In the genomic region with DNA sequence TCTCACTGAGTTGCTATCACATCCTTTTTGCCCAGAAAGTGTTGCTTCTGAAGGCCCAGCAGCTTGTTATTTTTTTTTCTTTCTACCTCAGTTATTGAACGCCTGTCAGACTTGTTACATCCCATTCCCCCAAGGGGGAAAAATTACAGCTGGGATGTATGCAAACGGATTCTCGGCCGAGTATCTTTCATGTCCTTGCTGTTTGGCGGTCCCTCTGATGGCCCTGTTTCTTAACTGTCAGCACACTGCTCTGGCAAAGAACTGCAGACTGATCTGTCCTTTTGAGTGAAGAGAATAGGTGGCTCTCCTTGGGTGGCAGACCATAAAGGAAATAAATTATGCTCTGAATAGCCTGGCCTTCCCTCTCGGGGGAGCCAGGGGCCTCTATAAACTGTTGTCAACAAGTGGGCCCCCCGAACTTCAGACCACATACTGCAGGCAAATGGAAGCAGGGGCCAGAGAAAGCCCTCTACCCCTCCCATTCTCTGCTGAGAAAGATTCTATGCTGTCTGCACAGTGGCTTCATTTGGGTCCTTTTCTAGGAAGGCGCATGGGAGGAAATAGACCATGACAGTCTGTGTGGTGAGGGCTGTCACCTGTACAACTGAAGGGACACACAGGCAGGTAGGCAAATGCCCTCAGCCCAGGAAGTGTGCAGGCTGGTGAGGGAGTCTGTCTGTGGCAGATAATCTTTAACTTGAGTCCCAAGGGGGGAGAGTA, we compare ENCODE assay signal across 12 mouse cellular contexts.
DNase-seq lines count a peak whose midpoint lies in the region; ATAC-seq lines count a peak whose summit lies in the region.
"Had no signal": no experiment of that assay in that cellular context is flagged by ENCODE, and none has a peak within 500 bp of the region (broad histone marks: within the 10 kb centered on the region; RNA-seq: fewer than 3 reads in every experiment).

No protein-coding gene starts in this region.

- WGBS in hindbrain, embryonic 10.5 days: 19% methylated on average over 8 of the region's 8 CpGs
- WGBS in hindbrain, embryonic 14.5 days: 6% methylated on average over 8 of the region's 8 CpGs
- 19% methylated on average over 8 of the region's 8 CpGs for WGBS in midbrain, embryonic 11.5 days

- DNase-seq in hindbrain, embryonic 10.5 days (ENCODE audit: low spot score): peak; percentile 16
- DNase-seq in hindbrain, embryonic 14.5 days (ENCODE audit: low spot score): no peak
- peak; percentile 48 for DNase-seq in B cell, adult 2 months
- peak; percentile 34 for DNase-seq in embryo, embryonic 10.5 days (ENCODE audit: low spot score)
- no peak for DNase-seq in midbrain, embryonic 11.5 days (ENCODE audit: low spot score, missing footprints)
- DNase-seq in left cerebral cortex, postnatal 14 days (ENCODE audit: low spot score in 2 of 2): no peak
- DNase-seq in liver: no peak
- no peak for DNase-seq in urinary bladder, postnatal 10 days (ENCODE audit: low spot score)
- DNase-seq: adrenal gland, adult 8-10 months had no signal

- peak overlapping the region; percentile 79 for H3K27ac ChIP-seq in hindbrain, embryonic 10.5 days
- H3K27ac ChIP-seq in hindbrain, embryonic 14.5 days: no peak overlapping the region; the same call in 1 of the 2 replicates
- H3K27ac ChIP-seq in midbrain, embryonic 11.5 days (ENCODE audit: low read depth, low read length): no peak overlapping the region
- H3K27ac ChIP-seq: liver, embryonic 14.5 days; macrophage had no signal

- peak overlapping the region; percentile 3; the same call in 1 of the 2 replicates for H3K4me3 ChIP-seq in hindbrain, embryonic 10.5 days
- no peak overlapping the region for H3K4me3 ChIP-seq in hindbrain, embryonic 14.5 days (replicated peaks; ENCODE audit: low read length)
- no peak overlapping the region for H3K4me3 ChIP-seq in midbrain, embryonic 11.5 days (ENCODE audit: low read depth, low read length)

- no peak overlapping the region for H3K9ac ChIP-seq in hindbrain, embryonic 14.5 days
- no peak overlapping the region for H3K9ac ChIP-seq in midbrain, embryonic 11.5 days (ENCODE audit: low read length)
- H3K9ac ChIP-seq: liver, embryonic 14.5 days had no signal

- no peaks in the 10 kb centered on the region for H3K36me3 ChIP-seq in hindbrain, embryonic 10.5 days
- no peaks in the 10 kb centered on the region for H3K36me3 ChIP-seq in hindbrain, embryonic 14.5 days (replicated peaks; ENCODE audit: control insufficient read depth, insufficient read depth)
- no peaks in the 10 kb centered on the region for H3K36me3 ChIP-seq in midbrain, embryonic 11.5 days (ENCODE audit: control insufficient read depth, insufficient read depth, low read length)

- intact Hi-C loops in left cerebral cortex, postnatal 14 days (cut with DNase I): no loop called here

- peaks cover 42% of the 10 kb centered on the region for H3K4me1 ChIP-seq in hindbrain, embryonic 10.5 days (replicated peaks)
- peaks cover 12% of the 10 kb centered on the region for H3K4me1 ChIP-seq in hindbrain, embryonic 14.5 days (replicated peaks; ENCODE audit: control insufficient read depth, insufficient read depth, low read length)
- H3K4me1 ChIP-seq in midbrain, embryonic 11.5 days (ENCODE audit: control insufficient read depth, insufficient read depth, low read length): peaks cover 14% of the 10 kb centered on the region

- H3K27me3 ChIP-seq in hindbrain, embryonic 10.5 days (ENCODE audit: insufficient read depth, poor library complexity, severe bottlenecking): peaks cover 15% of the 10 kb centered on the region
- H3K27me3 ChIP-seq in hindbrain, embryonic 14.5 days (ENCODE audit: control insufficient read depth, insufficient read depth, low read length): no peaks in the 10 kb centered on the region
- no peaks in the 10 kb centered on the region for H3K27me3 ChIP-seq in midbrain, embryonic 11.5 days (ENCODE audit: control insufficient read depth, insufficient read depth, low read length)

- no peak overlapping the region for H3K4me2 ChIP-seq in hindbrain, embryonic 14.5 days (replicated peaks)
- H3K4me2 ChIP-seq in midbrain, embryonic 11.5 days: no peak overlapping the region

- no peaks in the 10 kb centered on the region for H3K9me3 ChIP-seq in hindbrain, embryonic 10.5 days
- no peaks in the 10 kb centered on the region for H3K9me3 ChIP-seq in hindbrain, embryonic 14.5 days (ENCODE audit: control insufficient read depth, low read length)
- no peaks in the 10 kb centered on the region for H3K9me3 ChIP-seq in midbrain, embryonic 11.5 days (ENCODE audit: control insufficient read depth, low read length)

- ATAC-seq in hindbrain, embryonic 14.5 days (ENCODE audit: low FRiP score): no peak
- peak; percentile 64 for ATAC-seq in midbrain, embryonic 11.5 days (ENCODE audit: low FRiP score)
- ATAC-seq: inflammation-experienced regulatory T-cells, adult 6 months had no signal

Comparison
In these comparisons a context has a peak if more than half of its experiments do, and no peak if none do; other contexts are left out.
1. DNase-seq: peak in hindbrain, embryonic 10.5 days (single experiment), B cell, adult 2 months (2 of 2) and embryo, embryonic 10.5 days (single experiment); none in hindbrain, embryonic 14.5 days (single experiment), midbrain, embryonic 11.5 days (single experiment), left cerebral cortex, postnatal 14 days (0 of 2), liver (single experiment) and urinary bladder, postnatal 10 days (single experiment).